Mouse (Mus musculus): ENCODE measurements around the gene Itga5. TPM values are rescaled to one million over a fixed set of nuclear protein-coding genes. Genes with fewer than 3 reads are reported as not detected.

The Itga5 gene
- polyA plus RNA-seq, 1 experiment from 2014 or later = 26.1 TPM

Small RNAs within 50 kb of the gene (microRNA-seq; reads per million reads assigned to microRNA genes)
- gene Mir6963 = 0.90 reads per million

Other genes starting within 250 kb of the Itga5 start
- gene Smug1, start 199.7 kb downstream of the Itga5 start, polyA plus RNA-seq (2016; fragmentation: Nextera tagmentation; extraction: Ambion mirVana) = 24.6 and 26.4 TPM in 2 replicates
- gene Cbx5, start 126.9 kb downstream of the Itga5 start, polyA plus RNA-seq (2016; fragmentation: Nextera tagmentation; extraction: Ambion mirVana) = 194 and 206 TPM in 2 replicates
- 1,542 and 1,692 TPM in 2 replicates for gene Hnrnpa1, start 126.3 kb downstream of the Itga5 start, polyA plus RNA-seq (2016; fragmentation: Nextera tagmentation; extraction: Ambion mirVana)
- 5.6 and 6.4 TPM in 2 replicates for gene Nfe2, start 108.4 kb downstream of the Itga5 start, polyA plus RNA-seq (2016; fragmentation: Nextera tagmentation; extraction: Ambion mirVana)
- gene Copz1, start 94.0 kb downstream of the Itga5 start, polyA plus RNA-seq (2016; fragmentation: Nextera tagmentation; extraction: Ambion mirVana) = 288 and 291 TPM in 2 replicates
- gene Gpr84, start 56.2 kb downstream of the Itga5 start, polyA plus RNA-seq (2016; fragmentation: Nextera tagmentation; extraction: Ambion mirVana) = 0.32 and 0.47 TPM in 2 replicates
- gene Zfp385a, start 26.7 kb downstream of the Itga5 start, polyA plus RNA-seq (2016; fragmentation: Nextera tagmentation; extraction: Ambion mirVana) = 24.3 and 25.5 TPM in 2 replicates
- not detected in 2 replicates for gene Gtsf1, start 63.7 kb upstream of the Itga5 start, polyA plus RNA-seq (2016; fragmentation: Nextera tagmentation; extraction: Ambion mirVana)
- gene Gtsf2, start 81.7 kb upstream of the Itga5 start, polyA plus RNA-seq (2016; fragmentation: Nextera tagmentation; extraction: Ambion mirVana) = 0.17 TPM in 1 of 2 replicates, not detected in the other
- gene Nckap1l, start 87.0 kb upstream of the Itga5 start, polyA plus RNA-seq (2016; fragmentation: Nextera tagmentation; extraction: Ambion mirVana) = 1.8 and 2.1 TPM in 2 replicates
- gene Pde1b, start 136.3 kb upstream of the Itga5 start, polyA plus RNA-seq (2016; fragmentation: Nextera tagmentation; extraction: Ambion mirVana) = 26.4 and 33.1 TPM in 2 replicates
- 38.3 and 46.7 TPM in 2 replicates for gene Ppp1r1a, start 171.2 kb upstream of the Itga5 start, polyA plus RNA-seq (2016; fragmentation: Nextera tagmentation; extraction: Ambion mirVana)
- not detected in 2 replicates for gene Glycam1, start 198.3 kb upstream of the Itga5 start, polyA plus RNA-seq (2016; fragmentation: Nextera tagmentation; extraction: Ambion mirVana)

All from midbrain, embryonic 10.5 days (tissue).